27 mouse cellular contexts compared by ENCODE assay signal in genomic region chr4:31167431-31167830, GRCm38 (mm10).
DNase-seq lines count a peak whose midpoint lies in the region; ATAC-seq and TF ChIP-seq lines count a peak whose summit lies in the region.
"Had no signal": no experiment of that assay in that cellular context is flagged by ENCODE, and none has a peak within 500 bp of the region (broad histone marks: within the 10 kb centered on the region; RNA-seq: fewer than 3 reads in every experiment).

No protein-coding gene starts in this region.

- DNase-seq in forebrain, embryonic 10.5 days (ENCODE audit: extremely low spot score, low spot score): no peak
- peak; percentile 20 for DNase-seq in hindbrain, postnatal 0 days (ENCODE audit: low spot score)
- DNase-seq in R1 (ENCODE audit: low read depth, low spot score) (peak; percentile 28), adipocyte (ENCODE audit: low spot score) (no peak)
- DNase-seq: adrenal gland, adult 8-10 months; cerebellum, adult 2 months; gastrocnemius, postnatal 25 days; heart, adult 18-20 months; heart, postnatal 10 days; kidney, postnatal 25 days; layer of hippocampus, adult 9-11 months; lung, embryonic 14.5 days; lung, postnatal 4 days; thymus, adult 18-20 months; thymus, postnatal 36 days had no signal

- peaks cover 6% of the 10 kb centered on the region; the same call in 1 of the 2 replicates for H3K4me1 ChIP-seq in forebrain, embryonic 12.5 days
- H3K4me1 ChIP-seq in forebrain, embryonic 10.5 days: peaks cover 8% of the 10 kb centered on the region
- no peaks in the 10 kb centered on the region for H3K4me1 ChIP-seq in hindbrain, postnatal 0 days (ENCODE audit: insufficient read depth, low read length)
- H3K4me1 ChIP-seq in hindbrain, embryonic 12.5 days: no peaks in the 10 kb centered on the region
- no peaks in the 10 kb centered on the region for H3K4me1 ChIP-seq in midbrain, embryonic 15.5 days
- H3K4me1 ChIP-seq: embryonic facial prominence, embryonic 10.5 days; heart, embryonic 12.5 days; limb, embryonic 15.5 days; neural tube, embryonic 13.5 days had no signal

- no peak overlapping the region for H3K4me2 ChIP-seq in forebrain, embryonic 12.5 days
- H3K4me2 ChIP-seq in hindbrain, postnatal 0 days (ENCODE audit: low read depth, low read length): no peak overlapping the region
- no peak overlapping the region for H3K4me2 ChIP-seq in hindbrain, embryonic 12.5 days (replicated peaks)
- H3K4me2 ChIP-seq in midbrain, embryonic 15.5 days: no peak overlapping the region
- H3K4me2 ChIP-seq: heart, embryonic 12.5 days; limb, embryonic 15.5 days; lung, embryonic 14.5 days; neural tube, embryonic 13.5 days had no signal

- H3K27ac ChIP-seq in forebrain, embryonic 12.5 days: no peak overlapping the region
- no peak overlapping the region for H3K27ac ChIP-seq in forebrain, embryonic 10.5 days
- H3K27ac ChIP-seq in hindbrain, postnatal 0 days: no peak overlapping the region
- H3K27ac ChIP-seq in hindbrain, embryonic 12.5 days: no peak overlapping the region
- no peak overlapping the region for H3K27ac ChIP-seq in midbrain, embryonic 15.5 days
- H3K27ac ChIP-seq: embryonic facial prominence, embryonic 10.5 days; limb, embryonic 15.5 days; liver, embryonic 14.5 days; neural tube, embryonic 13.5 days had no signal

- 46% methylated on average over 4 of the region's 4 CpGs for WGBS in forebrain, embryonic 12.5 days
- 69% methylated on average over 4 of the region's 4 CpGs for WGBS in forebrain, embryonic 10.5 days
- 62% methylated on average over 4 of the region's 4 CpGs for WGBS in hindbrain, postnatal 0 days
- WGBS in hindbrain, embryonic 12.5 days: 70% methylated on average over 4 of the region's 4 CpGs
- 58% methylated on average over 4 of the region's 4 CpGs for WGBS in midbrain, embryonic 15.5 days

- no peak overlapping the region for H3K4me3 ChIP-seq in forebrain, embryonic 12.5 days (replicated peaks)
- H3K4me3 ChIP-seq in forebrain, embryonic 10.5 days: no peak overlapping the region
- no peak overlapping the region for H3K4me3 ChIP-seq in hindbrain, postnatal 0 days (ENCODE audit: low read length)
- no peak overlapping the region for H3K4me3 ChIP-seq in hindbrain, embryonic 12.5 days
- H3K4me3 ChIP-seq in midbrain, embryonic 15.5 days: no peak overlapping the region
- H3K4me3 ChIP-seq: embryonic facial prominence, embryonic 10.5 days; heart, embryonic 12.5 days; limb, embryonic 15.5 days; myocyte; neural tube, embryonic 13.5 days had no signal

- ATAC-seq in forebrain, embryonic 12.5 days (ENCODE audit: low FRiP score): peak; percentile 65; the same call in 1 of the 2 replicates
- no peak for ATAC-seq in hindbrain, postnatal 0 days
- ATAC-seq in hindbrain, embryonic 12.5 days (ENCODE audit: low FRiP score): no peak
- peak; percentile 54; the same call in 1 of the 2 replicates for ATAC-seq in midbrain, embryonic 15.5 days (replicated peaks)
- ATAC-seq in erythroblast, adult 5-6 weeks (replicated peaks; ENCODE audit: low FRiP score, poor library complexity, severe bottlenecking): no peak
- ATAC-seq: CD4-positive, CD25-positive, alpha-beta regulatory T cell, adult 4 months; intestine, postnatal 0 days had no signal

- H3K9ac ChIP-seq in forebrain, embryonic 12.5 days: no peak overlapping the region
- no peak overlapping the region for H3K9ac ChIP-seq in hindbrain, postnatal 0 days (replicated peaks; ENCODE audit: low read length)
- no peak overlapping the region for H3K9ac ChIP-seq in hindbrain, embryonic 12.5 days
- H3K9ac ChIP-seq in midbrain, embryonic 15.5 days: no peak overlapping the region
- H3K9ac ChIP-seq: heart, embryonic 12.5 days; limb, embryonic 15.5 days; liver, embryonic 14.5 days; lung, embryonic 14.5 days; neural tube, embryonic 13.5 days had no signal

- H3K9me3 ChIP-seq in forebrain, embryonic 12.5 days: no peaks in the 10 kb centered on the region
- H3K9me3 ChIP-seq in forebrain, embryonic 10.5 days: no peaks in the 10 kb centered on the region
- H3K9me3 ChIP-seq in hindbrain, postnatal 0 days (ENCODE audit: low read length): no peaks in the 10 kb centered on the region
- H3K9me3 ChIP-seq in hindbrain, embryonic 12.5 days (replicated peaks): no peaks in the 10 kb centered on the region
- no peaks in the 10 kb centered on the region for H3K9me3 ChIP-seq in midbrain, embryonic 15.5 days
- H3K9me3 ChIP-seq: embryonic facial prominence, embryonic 10.5 days; heart, embryonic 12.5 days; limb, embryonic 15.5 days; neural tube, embryonic 13.5 days had no signal

- no peaks in the 10 kb centered on the region for H3K27me3 ChIP-seq in forebrain, embryonic 12.5 days
- H3K27me3 ChIP-seq in forebrain, embryonic 10.5 days (ENCODE audit: poor library complexity, severe bottlenecking): no peaks in the 10 kb centered on the region
- H3K27me3 ChIP-seq in hindbrain, postnatal 0 days (ENCODE audit: insufficient read depth, low read length): no peaks in the 10 kb centered on the region
- H3K27me3 ChIP-seq in hindbrain, embryonic 12.5 days: no peaks in the 10 kb centered on the region
- H3K27me3 ChIP-seq in midbrain, embryonic 15.5 days (replicated peaks): no peaks in the 10 kb centered on the region
- H3K27me3 ChIP-seq: heart, embryonic 12.5 days; limb, embryonic 15.5 days; neural tube, embryonic 13.5 days had no signal

- TF ChIP-seq CTCF in hindbrain, postnatal 0 days (IDR thresholded peaks at IDR 0.05; ENCODE audit: low read depth): no peak

- no peaks in the 10 kb centered on the region for H3K36me3 ChIP-seq in forebrain, embryonic 12.5 days (replicated peaks)
- H3K36me3 ChIP-seq in forebrain, embryonic 10.5 days (replicated peaks): no peaks in the 10 kb centered on the region
- no peaks in the 10 kb centered on the region for H3K36me3 ChIP-seq in hindbrain, postnatal 0 days (ENCODE audit: insufficient read depth, low read length)
- H3K36me3 ChIP-seq in hindbrain, embryonic 12.5 days: no peaks in the 10 kb centered on the region
- no peaks in the 10 kb centered on the region for H3K36me3 ChIP-seq in midbrain, embryonic 15.5 days (replicated peaks)
- H3K36me3 ChIP-seq: embryonic facial prominence, embryonic 10.5 days; heart, embryonic 12.5 days; limb, embryonic 15.5 days; neural tube, embryonic 13.5 days had no signal

Comparison
In these comparisons a context has a peak if more than half of its experiments do, and no peak if none do; other contexts are left out.
1. ATAC-seq: peak in forebrain, embryonic 12.5 days (single experiment) and midbrain, embryonic 15.5 days (single experiment); none in hindbrain, postnatal 0 days (single experiment), hindbrain, embryonic 12.5 days (single experiment) and erythroblast, adult 5-6 weeks (single experiment).
2. DNase-seq: peak in hindbrain, postnatal 0 days (single experiment) and R1 (single experiment); none in forebrain, embryonic 10.5 days (single experiment) and adipocyte (single experiment).